Mouse (Mus musculus) ovary, adult 2 months (tissue): ENCODE results near the gene Zfp882. TPM values are rescaled to one million over a fixed set of nuclear protein-coding genes. Genes with fewer than 3 reads are reported as not detected.

ENCODE experiments used
- polyA plus RNA-seq: library from polyadenylated mRNA; depleted of rRNA; stranded (reverse); fragments of >200 nt; gene quantifications from 2 replicates; pipeline ENCODE4 v1.2.3, GENCODE M21; 2012; rRNA removed

Gene Zfp882
- polyA plus RNA-seq: 0.95 and 1.0 TPM in 2 replicates

DNA sequence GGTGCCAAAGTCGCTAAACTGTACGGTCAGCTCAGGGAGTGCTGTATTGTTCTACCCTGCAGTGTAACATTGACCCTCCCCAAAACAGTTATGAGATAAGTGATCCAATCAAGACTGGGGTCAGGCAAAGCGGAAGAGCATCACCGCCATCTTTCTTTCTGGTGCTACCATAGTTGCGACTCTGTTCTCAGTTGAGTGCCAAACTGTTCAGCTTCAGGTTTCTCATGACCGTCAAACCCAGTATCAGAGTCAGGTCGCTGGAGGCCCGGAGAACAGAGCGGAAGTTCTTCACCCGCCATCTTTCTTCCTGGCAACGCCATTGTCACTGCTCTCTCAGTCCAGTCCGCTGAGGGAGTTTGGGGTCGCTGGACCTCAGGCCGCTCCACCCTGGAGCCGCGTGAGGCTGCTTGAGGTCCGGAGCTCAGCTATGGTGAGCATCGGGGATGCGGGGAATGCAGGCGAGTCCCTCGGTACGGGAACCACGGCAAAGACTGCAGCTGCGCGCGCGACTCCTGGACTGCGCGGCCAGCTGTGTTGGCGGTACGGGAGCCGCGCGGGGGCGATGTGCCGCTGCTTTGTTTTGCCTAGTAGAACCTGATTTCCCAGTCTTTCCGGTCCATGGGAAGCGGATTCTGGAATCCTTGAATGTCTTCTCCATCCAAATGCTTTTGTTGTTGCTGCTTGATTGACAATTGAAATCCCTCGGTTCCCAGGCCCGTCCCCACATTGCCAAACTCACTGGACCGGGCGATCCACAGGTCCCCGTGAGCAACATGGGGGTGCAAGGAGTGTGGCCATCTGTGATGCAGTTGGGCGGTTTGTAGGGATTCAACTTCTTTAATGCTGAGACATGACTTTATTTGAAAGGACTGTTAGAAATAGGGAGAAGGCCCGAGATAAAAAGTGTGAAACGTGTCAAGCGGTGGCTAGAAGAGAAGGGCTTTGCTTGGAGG, at the start of gene Zfp882, which contains the start of gene Zfp617:
Gene Zfp882 (plus strand): TSS at position 300 of the 953 bp plus-strand sequence.
Gene Zfp617 (plus strand): TSS at position 327 of the 953 bp plus-strand sequence.

GRCm38 (mm10) chr8:71881618-71882274, 26.7 kb upstream of the Zfp882 start, which contains the start of gene Zfp709:
TSS of gene Zfp709 (plus strand) at chr8:71882019.

GRCm38 (mm10) chr8:71950482-71951221, 42.2 kb downstream of the Zfp882 start, which contains the start of gene Zfp961:
TSS of gene Zfp961 (plus strand) at chr8:71951038.

Other genes starting within 250 kb of the Zfp882 start
- gene Unc13a, start 236.9 kb upstream of the Zfp882 start, polyA plus RNA-seq: 1.6 and 2.0 TPM in 2 replicates
- 26.2 and 28.2 TPM in 2 replicates for gene Jak3, start 232.3 kb upstream of the Zfp882 start, polyA plus RNA-seq
- gene Insl3, start 219.4 kb upstream of the Zfp882 start, polyA plus RNA-seq: 614 and 743 TPM in 2 replicates
- 9.5 and 13.4 TPM in 2 replicates for gene B3gnt3, start 206.8 kb upstream of the Zfp882 start, polyA plus RNA-seq
- 17.0 and 20.9 TPM in 2 replicates for gene Fcho1, start 182.9 kb upstream of the Zfp882 start, polyA plus RNA-seq
- gene Zfp709, start 26.6 kb upstream of the Zfp882 start, polyA plus RNA-seq: 0.28 and 0.37 TPM in 2 replicates
- gene Zfp617, start within 50 bp of the Zfp882 start, polyA plus RNA-seq: 2.4 and 2.6 TPM in 2 replicates
- gene Zfp961, start 42.4 kb downstream of the Zfp882 start, polyA plus RNA-seq: 3.5 and 4.3 TPM in 2 replicates
- gene Cyp4f18, start 101.0 kb downstream of the Zfp882 start, polyA plus RNA-seq: 4.7 and 8.0 TPM in 2 replicates
- not detected in 2 replicates for gene Olfr372, start 132.6 kb downstream of the Zfp882 start, polyA plus RNA-seq
- gene Olfr373, start 174.6 kb downstream of the Zfp882 start, polyA plus RNA-seq: not detected in 2 replicates
- not detected in 2 replicates for gene Olfr374, start 198.4 kb downstream of the Zfp882 start, polyA plus RNA-seq
- 112 and 149 TPM in 2 replicates for gene Tpm4, start 226.4 kb downstream of the Zfp882 start, polyA plus RNA-seq